Mouse (Mus musculus) liver, postnatal 0 days (tissue): Measurements from ENCODE around the gene Padi3. TPM values are rescaled to one million over a fixed set of nuclear protein-coding genes. Genes with fewer than 3 reads are reported as not detected.

ENCODE experiments used
- ATAC-seq: fragments of 200-750 bp; cut with Nextera tagmentation; 2 replicates; pipeline ENCODE4 v1.8.0; 2017; ENCODE audit warnings: mild to moderate bottlenecking, moderate library complexity
- DNase-seq: peaks from one replicate; pipeline ENCODE4 v3.0.0-alpha.2; 2016
- H3K27ac ChIP-seq: fragments of 300-500 bp; sonication (generic); 2 replicates; pipeline ENCODE4 v1.5.1; 2014; ENCODE audit warnings: antibody characterized with exemption, moderate library complexity, mild to moderate bottlenecking, low read depth
- H3K27me3 ChIP-seq: fragments of 300-500 bp; sonication (generic); 2 replicates; pipeline ENCODE4 v1.6.1; 2014; ENCODE audit warnings: low read length, control low read depth, mixed read lengths; ENCODE audit not compliant: insufficient read depth
- H3K36me3 ChIP-seq: fragments of 300-500 bp; sonication (generic); replicated peaks from 2 replicates; pipeline ENCODE4 v1.6.1; 2014; ENCODE audit warnings: mild to moderate bottlenecking, control low read depth, low read length, moderate library complexity, mixed read lengths; ENCODE audit not compliant: insufficient read depth
- H3K4me1 ChIP-seq: fragments of 300-500 bp; sonication (generic); 2 replicates; pipeline ENCODE4 v1.6.1; 2014; ENCODE audit warnings: antibody characterized with exemption, mild to moderate bottlenecking, control low read depth; ENCODE audit not compliant: insufficient read depth
- H3K4me2 ChIP-seq: fragments of 300-500 bp; sonication (generic); 2 replicates; pipeline ENCODE4 v1.6.1; 2014; ENCODE audit warnings: low read depth, mild to moderate bottlenecking, low read length, moderate library complexity, mixed read lengths
- H3K4me3 ChIP-seq: fragments of 300-500 bp; sonication (generic); 2 replicates; pipeline ENCODE4 v1.5.1; 2014; ENCODE audit warnings: low read depth, low read length
- H3K9ac ChIP-seq: fragments of 300-500 bp; sonication (generic); replicated peaks from 2 replicates; pipeline ENCODE4 v1.6.1; 2014; ENCODE audit warnings: mild to moderate bottlenecking, moderate library complexity
- H3K9me3 ChIP-seq: fragments of 300-500 bp; sonication (generic); 2 replicates; pipeline ENCODE4 v1.6.1; 2016; ENCODE audit warnings: mild to moderate bottlenecking, control low read depth, low read length, mixed read lengths
- CTCF ChIP-seq: sonication (generic); IDR thresholded peaks from 2 replicates; pipeline ENCODE4 v1.5.1; 2016; ENCODE audit warnings: antibody characterized with exemption, low read depth
- EP300 ChIP-seq: IDR thresholded peaks from 2 replicates; pipeline ENCODE4 v1.6.1; 2016; ENCODE audit warnings: antibody characterized with exemption, low read depth, mild to moderate bottlenecking
- WGBS: fragments of 180-500 bp; shearing (Covaris S2); extraction: QIAGEN DNeasy Blood & Tissue Kit; methylation state at CpG from one replicate; pipeline ENCODE4 v1.1.7; 2014; ENCODE audit not compliant: insufficient replicate concordance; 5-methylcytosine and 5-hydroxymethylcytosine counted together
- polyA plus RNA-seq: library from polyadenylated mRNA; unstranded; fragments of >200 nt; fragmentation: Nextera tagmentation; extraction: Ambion mirVana; gene quantifications from 2 replicates; pipeline ENCODE4 v1.2.1, GENCODE M21; 2015

The Padi3 gene
- 0.06 and 0.11 TPM in 2 replicates for polyA plus RNA-seq

GRCm38 (mm10) chr4:140810458-140811260 lies at the start of gene Padi3:
TSS of gene Padi3 (minus strand) at chr4:140810648.
- TF ChIP-seq CTCF (no peak), EP300 (no peak)
- WGBS: 62% methylated on average over 16 of the region's 16 CpGs
- ATAC-seq: peak; percentile 16; the same call in 1 of the 2 replicates
- Histone ChIP-seq H3K4me2 (no peak within 1 kb of the TSS), H3K27ac (no peak within 1 kb of the TSS), H3K4me3 (no peak within 1 kb of the TSS), H3K4me1 (peaks cover 37% of the 10 kb centered on the region), H3K27me3 (0 out of 2 replicates have a peak, but pooled peaks cover 13% of the 10 kb centered on the region), H3K9ac (no peak within 1 kb of the TSS), H3K9me3 (no peaks in the 10 kb centered on the region), H3K36me3 (no peaks in the 10 kb centered on the region)
- DNase-seq: no peak

DNA sequence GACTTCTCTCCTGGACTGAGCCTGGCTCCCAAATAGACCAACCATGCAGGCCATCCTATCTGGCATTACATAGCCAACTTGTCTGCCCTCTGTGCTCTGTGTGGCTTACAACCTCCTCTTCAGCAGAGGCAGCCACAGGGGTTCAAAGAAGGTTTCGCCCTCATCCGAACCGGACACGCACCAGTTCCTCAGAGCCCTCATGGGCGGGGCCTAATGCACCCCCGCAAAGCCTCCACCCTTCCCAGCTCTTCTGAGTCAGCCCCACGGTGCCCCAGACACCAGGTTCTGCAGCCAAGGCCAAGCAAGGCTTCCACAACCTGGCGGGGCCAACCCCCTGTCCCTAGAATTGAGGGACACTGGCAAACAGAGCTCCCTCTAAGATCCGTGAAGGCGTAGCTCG lies 48.8 kb upstream of the Padi3 start:
- Histone ChIP-seq H3K27me3 (no peaks in the 10 kb centered on the region), H3K4me2 (peak overlapping the region; percentile 34), H3K36me3 (no peaks in the 10 kb centered on the region), H3K9me3 (no peaks in the 10 kb centered on the region), H3K9ac (no peak overlapping the region; the same call in 1 of the 2 replicates), H3K4me3 (no peak overlapping the region), H3K4me1 (peaks cover 53% of the 10 kb centered on the region), H3K27ac (peak overlapping the region; percentile 35)
- ATAC-seq (no peak), DNase-seq (peak; percentile 61)
- TF ChIP-seq EP300 (no peak), CTCF (no peak)
- 63% methylated on average over 11 of the region's 11 CpGs for WGBS

DNA sequence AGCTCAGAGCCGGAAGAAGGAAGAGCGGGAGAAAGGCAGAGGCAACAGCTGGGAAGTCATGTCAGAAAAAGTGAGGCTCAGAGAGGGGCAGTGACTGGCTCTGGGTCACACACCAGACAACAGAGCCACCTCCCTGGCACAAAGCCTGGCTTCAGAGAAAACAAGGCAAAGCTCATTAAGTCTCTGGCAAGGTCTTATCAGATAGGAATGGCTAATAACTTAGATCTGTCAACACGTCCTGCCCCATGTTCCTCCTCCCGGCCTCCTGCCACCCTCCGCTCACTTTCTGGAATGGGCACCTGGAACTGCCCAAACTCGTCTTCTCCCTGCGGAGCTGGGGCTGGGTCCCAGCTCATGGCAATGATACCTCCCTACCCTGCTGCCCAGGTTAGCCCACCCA lies 47.4 kb upstream of the Padi3 start:
- no peak overlapping the region for H3K4me3 ChIP-seq
- ATAC-seq (no peak), DNase-seq (no peak)
- H3K27ac ChIP-seq: no peak overlapping the region
- WGBS: 73% methylated on average over 7 of the region's 7 CpGs
- H3K36me3 ChIP-seq: no peaks in the 10 kb centered on the region
- H3K9me3 ChIP-seq: no peaks in the 10 kb centered on the region
- no peaks in the 10 kb centered on the region for H3K27me3 ChIP-seq
- no peak overlapping the region for H3K9ac ChIP-seq
- H3K4me2 ChIP-seq: no peak overlapping the region
- peaks cover 66% of the 10 kb centered on the region for H3K4me1 ChIP-seq
- TF ChIP-seq CTCF (no peak), EP300 (no peak)

- no peak for TF ChIP-seq EP300
- no peak for TF ChIP-seq CTCF
- Histone ChIP-seq H3K36me3 (no peaks in the 10 kb centered on the region), H3K4me3 (no peak overlapping the region), H3K27ac (no peak overlapping the region), H3K4me1 (peaks cover 61% of the 10 kb centered on the region), H3K27me3 (no peaks in the 10 kb centered on the region), H3K9ac (no peak overlapping the region), H3K4me2 (no peak overlapping the region), H3K9me3 (no peaks in the 10 kb centered on the region)
- ATAC-seq (no peak), DNase-seq (no peak)
- 62% methylated on average over 5 of the region's 5 CpGs for WGBS
Observed at GRCm38 (mm10) chr4:140857041-140857440, 46.6 kb upstream of the Padi3 start.

DNA sequence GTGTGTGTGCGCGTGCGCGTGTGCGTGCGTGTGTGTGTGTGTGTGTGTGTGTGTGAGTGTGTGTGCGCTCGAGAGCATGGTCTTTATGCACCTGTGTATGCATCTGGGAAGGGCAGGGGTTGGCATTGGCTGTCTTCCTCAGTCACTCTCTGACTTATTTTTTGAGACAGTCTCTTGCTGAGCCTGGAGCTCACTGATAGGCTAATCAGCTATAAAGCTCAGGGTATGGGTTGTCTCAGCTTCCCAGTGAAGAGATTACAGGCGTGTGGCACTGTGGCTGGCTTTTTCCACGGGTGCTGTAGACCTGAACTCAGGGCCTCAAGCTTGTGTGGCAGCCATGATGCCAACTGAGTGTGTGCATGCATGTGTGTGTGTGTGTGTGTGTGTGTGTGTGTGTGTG lies 44.7 kb upstream of the Padi3 start:
- no peak for TF ChIP-seq CTCF
- TF ChIP-seq EP300: peak; percentile 95
- H3K36me3 ChIP-seq: no peaks in the 10 kb centered on the region
- no peaks in the 10 kb centered on the region for H3K9me3 ChIP-seq
- ATAC-seq (peak; percentile 85), DNase-seq (peak; percentile 56)
- 63% methylated on average over 10 of the region's 10 CpGs for WGBS
- peak overlapping the region; percentile 45 for H3K4me2 ChIP-seq
- peak overlapping the region; percentile 97 for H3K27ac ChIP-seq
- H3K4me3 ChIP-seq: no peak overlapping the region
- no peak overlapping the region for H3K9ac ChIP-seq
- H3K27me3 ChIP-seq: no peaks in the 10 kb centered on the region
- peaks cover 47% of the 10 kb centered on the region for H3K4me1 ChIP-seq

DNA sequence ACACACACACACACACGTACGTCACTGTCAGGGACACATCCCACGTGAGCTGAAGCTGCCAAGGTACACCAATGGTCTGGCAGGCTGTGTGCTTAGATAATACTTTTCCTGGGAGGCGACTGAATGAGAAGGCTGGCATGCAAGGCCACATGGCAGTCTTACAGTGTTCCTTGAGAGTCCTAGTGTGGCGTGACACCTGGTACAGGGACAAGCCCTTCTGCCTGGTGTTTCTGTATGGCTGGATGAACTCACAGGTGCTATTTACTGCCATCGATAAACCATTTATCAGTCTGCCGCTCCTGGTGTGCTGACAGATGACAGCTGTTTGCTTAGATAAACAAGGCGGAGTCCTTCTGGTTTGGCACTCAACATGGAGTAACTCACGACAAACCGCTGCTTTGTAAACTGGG lies 44.0 kb upstream of the Padi3 start:
- Histone ChIP-seq H3K4me1 (peaks cover 41% of the 10 kb centered on the region), H3K9me3 (no peaks in the 10 kb centered on the region), H3K4me3 (no peak overlapping the region), H3K27ac (peak overlapping the region; percentile 97), H3K36me3 (no peaks in the 10 kb centered on the region), H3K9ac (peak overlapping the region; percentile 44), H3K4me2 (peak overlapping the region; percentile 45), H3K27me3 (no peaks in the 10 kb centered on the region)
- ATAC-seq: peak; percentile 87
- 32% methylated on average over 10 of the region's 10 CpGs for WGBS
- TF ChIP-seq EP300: peak; percentile 99
- no peak for TF ChIP-seq CTCF
- peak; percentile 61 for DNase-seq
